Mouse (Mus musculus) megakaryocyte progenitor cell, adult 5-6 weeks (primary cell): ENCODE measurements around the gene Eno2. TPM values are rescaled to one million over a fixed set of nuclear protein-coding genes. Genes with fewer than 3 reads are reported as not detected.
"Not testable (repeated sequence)": the region's sequence is repeated elsewhere in the genome, so short reads cannot be mapped to it uniquely, and the experiment has no call there.

Source experiments
- ATAC-seq: replicated peaks from 2 replicates; pipeline ENCODE4 v1.8.0; 2016; ENCODE audit warnings: mild to moderate bottlenecking, moderate TSS enrichment, inconsistent platforms; ENCODE audit not compliant: poor library complexity
- total RNA-seq, 2 experiments: library from RNA; stranded (forward) in 1 of 2; stranded (reverse) in 1 of 2; fragments of 157-497, 149-512 nt in 1 of 2; fragments of 200-1000 nt in 1 of 2; gene quantifications; 2 replicates each; pipeline versions ENCODE4 v1.2.3 to v1.2.4; 2015 to 2017

The Eno2 gene
- total RNA-seq (2015), result not detected in 2 replicates
- total RNA-seq (2017), result not detected in 2 replicates

- peak; percentile 62 for ATAC-seq
These were observed at the start of gene Eno2 for GRCm38 (mm10) chr6:124769101-124769765. TSS of gene Eno2 (minus strand) at chr6:124769673.

- ATAC-seq, result peak; percentile 64
These were observed 48.5 kb upstream of the Eno2 start for GRCm38 (mm10) chr6:124817971-124818370.

- no peak for ATAC-seq
These were observed 48.1 kb upstream of the Eno2 start for GRCm38 (mm10) chr6:124817563-124817962.

- no peak for ATAC-seq
These were observed 47.7 kb upstream of the Eno2 start for GRCm38 (mm10) chr6:124817125-124817524.

GRCm38 (mm10) chr6:124816611-124817010 lies 47.1 kb upstream of the Eno2 start:
- no peak for ATAC-seq

- no peak for ATAC-seq
These were observed 45.6 kb upstream of the Eno2 start for GRCm38 (mm10) chr6:124814858-124815774.

- no peak for ATAC-seq
These were observed 45.0 kb upstream of the Eno2 start for GRCm38 (mm10) chr6:124814448-124814847.

GRCm38 (mm10) chr6:124813933-124814332 lies 44.5 kb upstream of the Eno2 start, which contains the start of gene Tpi1:
TSS of gene Tpi1 (minus strand) at chr6:124814296.
- peak; percentile 73 for ATAC-seq

- ATAC-seq, result peak; percentile 39
These were observed 44.0 kb upstream of the Eno2 start for GRCm38 (mm10) chr6:124813496-124813895.

GRCm38 (mm10) chr6:124812848-124813247 lies 43.4 kb upstream of the Eno2 start:
- ATAC-seq, result no peak

GRCm38 (mm10) chr6:124811701-124812560 lies 42.5 kb upstream of the Eno2 start:
- no peak for ATAC-seq

GRCm38 (mm10) chr6:124811403-124811665 lies 41.9 kb upstream of the Eno2 start:
- no peak for ATAC-seq

- ATAC-seq, result not testable (repeated sequence)
These were observed 41.3 kb upstream of the Eno2 start for GRCm38 (mm10) chr6:124810566-124811402.

- no peak for ATAC-seq
These were observed 40.5 kb upstream of the Eno2 start for GRCm38 (mm10) chr6:124809775-124810538.

- ATAC-seq, result peak; percentile 36
These were observed 39.7 kb upstream of the Eno2 start for GRCm38 (mm10) chr6:124809052-124809774.

- ATAC-seq, result peak; percentile 30
These were observed 39.0 kb upstream of the Eno2 start, which contains the start of gene Spsb2 for GRCm38 (mm10) chr6:124808358-124809012. TSS of gene Spsb2 (plus strand) at chr6:124808661.

- no peak for ATAC-seq
These were observed 38.5 kb upstream of the Eno2 start for GRCm38 (mm10) chr6:124807986-124808357.

- ATAC-seq, result no peak
These were observed 37.9 kb upstream of the Eno2 start for GRCm38 (mm10) chr6:124807366-124807765.
